Mouse (Mus musculus) neural tube, embryonic 13.5 days (tissue): ENCODE data around the gene Emc8. TPM values are rescaled to one million over a fixed set of nuclear protein-coding genes. Genes with fewer than 3 reads are reported as not detected.

Source experiments
- ATAC-seq: fragments of 200-750 bp; cut with Nextera tagmentation; 2 replicates; pipeline ENCODE4 v1.8.0; 2017; ENCODE audit warnings: low read depth, mild to moderate bottlenecking, moderate TSS enrichment, moderate library complexity
- H3K27ac ChIP-seq: fragments of 300-500 bp; sonication (generic); replicated peaks from 2 replicates; pipeline ENCODE4 v1.5.1; 2015; ENCODE audit warnings: moderate library complexity, mild to moderate bottlenecking, inconsistent platforms
- H3K27me3 ChIP-seq: fragments of 300-500 bp; sonication (generic); 2 replicates; pipeline ENCODE4 v1.6.1; 2015; ENCODE audit warnings: mild to moderate bottlenecking, inconsistent platforms
- H3K36me3 ChIP-seq: fragments of 300-500 bp; sonication (generic); 2 replicates; pipeline ENCODE4 v1.6.1; 2015; ENCODE audit warnings: mild to moderate bottlenecking, inconsistent platforms
- H3K4me1 ChIP-seq: fragments of 300-500 bp; sonication (generic); replicated peaks from 2 replicates; pipeline ENCODE4 v1.6.1; 2015; ENCODE audit warnings: inconsistent platforms
- H3K4me2 ChIP-seq: fragments of 300-500 bp; sonication (generic); 2 replicates; pipeline ENCODE4 v1.6.1; 2015; ENCODE audit warnings: inconsistent platforms, mild to moderate bottlenecking, moderate library complexity
- H3K4me3 ChIP-seq: fragments of 300-500 bp; sonication (generic); 2 replicates; pipeline ENCODE4 v1.5.1; 2015; ENCODE audit warnings: mild to moderate bottlenecking, inconsistent platforms
- H3K9ac ChIP-seq: fragments of 300-500 bp; sonication (generic); 2 replicates; pipeline ENCODE4 v1.6.1; 2015; ENCODE audit warnings: moderate library complexity, mild to moderate bottlenecking, inconsistent platforms
- H3K9me3 ChIP-seq: fragments of 300-500 bp; sonication (generic); 2 replicates; pipeline ENCODE4 v1.6.1; 2016; ENCODE audit warnings: inconsistent platforms
- WGBS: fragments of 180-500 bp; shearing (Covaris S2); methylation state at CpG from one replicate; pipeline ENCODE4 v1.1.7; 2015; 5-methylcytosine and 5-hydroxymethylcytosine counted together
- polyA plus RNA-seq: library from polyadenylated mRNA; unstranded; fragments of >200 nt; fragmentation: Nextera tagmentation; extraction: Ambion mirVana; gene quantifications from 2 replicates; pipeline ENCODE4 v1.2.1, GENCODE M21; 2015

Gene Emc8
- polyA plus RNA-seq, 1 experiment from 2014 or later, result 149 TPM

GRCm38 (mm10) chr8:120665726-120666455 lies 2.5 kb downstream of the Emc8 start:
- ATAC-seq, result no peak
- no peaks in the 10 kb centered on the region for H3K27me3 ChIP-seq
- peak overlapping the region; percentile 88; the same call in 1 of the 2 replicates for H3K9ac ChIP-seq
- peaks cover 59% of the 10 kb centered on the region for H3K4me1 ChIP-seq
- 77% methylated on average over 3 of the region's 3 CpGs for WGBS
- no peaks in the 10 kb centered on the region for H3K9me3 ChIP-seq
- H3K27ac ChIP-seq, result 0 out of 2 replicates have a peak overlapping the region, but pooled peaks have one; percentile 13
- peaks cover 13% of the 10 kb centered on the region for H3K36me3 ChIP-seq
- H3K4me2 ChIP-seq, result peak overlapping the region; percentile 93
- peak overlapping the region; percentile 95; the same call in 1 of the 2 replicates for H3K4me3 ChIP-seq

- Histone ChIP-seq H3K4me2 (no peak overlapping the region), H3K9ac (no peak overlapping the region)
- no peak for ATAC-seq
Observed at GRCm38 (mm10) chr8:120664566-120664965, 3.8 kb downstream of the Emc8 start.

GRCm38 (mm10) chr8:120657415-120657814 lies 11.0 kb downstream of the Emc8 start:
- Histone ChIP-seq H3K27ac (no peak overlapping the region), H3K4me3 (no peak overlapping the region), H3K27me3 (no peaks in the 10 kb centered on the region), H3K4me2 (no peak overlapping the region), H3K36me3 (peaks cover 72% of the 10 kb centered on the region), H3K9me3 (no peaks in the 10 kb centered on the region), H3K4me1 (no peaks in the 10 kb centered on the region), H3K9ac (no peak overlapping the region)
- 89% methylated on average over 8 of the region's 8 CpGs for WGBS
- no peak for ATAC-seq

More at GRCm38 (mm10) chr8:120664566-120664965, 3.8 kb downstream of the Emc8 start:
- H3K4me3 ChIP-seq, result no peak overlapping the region
- peaks cover 7% of the 10 kb centered on the region; the same call in 1 of the 2 replicates for H3K36me3 ChIP-seq
- peaks cover 46% of the 10 kb centered on the region for H3K4me1 ChIP-seq
- H3K27ac ChIP-seq, result no peak overlapping the region
- H3K27me3 ChIP-seq, result no peaks in the 10 kb centered on the region
- no peaks in the 10 kb centered on the region for H3K9me3 ChIP-seq
- 81% methylated on average over 6 of the region's 6 CpGs for WGBS

GRCm38 (mm10) chr8:120656322-120657052 lies 11.9 kb downstream of the Emc8 start:
- Histone ChIP-seq H3K4me3 (no peak overlapping the region), H3K27ac (no peak overlapping the region), H3K27me3 (no peaks in the 10 kb centered on the region), H3K9ac (no peak overlapping the region), H3K4me2 (no peak overlapping the region), H3K9me3 (no peaks in the 10 kb centered on the region), H3K4me1 (no peaks in the 10 kb centered on the region), H3K36me3 (peaks cover 72% of the 10 kb centered on the region)
- WGBS, result 88% methylated on average over 7 of the region's 7 CpGs
- ATAC-seq, result no peak

- H3K4me2 ChIP-seq, result no peak within 1 kb of the TSS
- 63% methylated on average over 7 of the region's 7 CpGs for WGBS
- H3K4me3 ChIP-seq, result no peak within 1 kb of the TSS
- no peak for ATAC-seq
- H3K36me3 ChIP-seq, result no peaks in the 10 kb centered on the region
- H3K9me3 ChIP-seq, result no peaks in the 10 kb centered on the region
- H3K27ac ChIP-seq, result no peak within 1 kb of the TSS
- no peak within 1 kb of the TSS for H3K9ac ChIP-seq
- no peaks in the 10 kb centered on the region; the same call in 1 of the 2 replicates for H3K4me1 ChIP-seq
- H3K27me3 ChIP-seq, result no peaks in the 10 kb centered on the region
Observed at GRCm38 (mm10) chr8:120647532-120647931, 20.8 kb downstream of the Emc8 start, which contains the start of gene 1190005I06Rik. TSS of gene 1190005I06Rik (minus strand) at chr8:120647632.

GRCm38 (mm10) chr8:120644663-120645062 lies 23.7 kb downstream of the Emc8 start:
- no peak overlapping the region for H3K4me3 ChIP-seq
- ATAC-seq, result peak; percentile 79
- no peak overlapping the region for H3K4me2 ChIP-seq
- no peak overlapping the region for H3K9ac ChIP-seq
- no peaks in the 10 kb centered on the region for H3K36me3 ChIP-seq
- H3K4me1 ChIP-seq, result no peaks in the 10 kb centered on the region; the same call in 1 of the 2 replicates
- H3K9me3 ChIP-seq, result no peaks in the 10 kb centered on the region
- H3K27ac ChIP-seq, result peak overlapping the region; percentile 54; the same call in 1 of the 2 replicates
- WGBS, result 77% methylated on average over 7 of the region's 7 CpGs
- no peaks in the 10 kb centered on the region for H3K27me3 ChIP-seq

GRCm38 (mm10) chr8:120642031-120642662 lies 26.2 kb downstream of the Emc8 start:
- 87% methylated on average over 10 of the region's 10 CpGs for WGBS
- no peak for ATAC-seq
- no peak overlapping the region for H3K4me2 ChIP-seq
- no peaks in the 10 kb centered on the region; the same call in 1 of the 2 replicates for H3K4me1 ChIP-seq
- H3K4me3 ChIP-seq, result no peak overlapping the region
- H3K27me3 ChIP-seq, result no peaks in the 10 kb centered on the region
- H3K27ac ChIP-seq, result no peak overlapping the region
- H3K9me3 ChIP-seq, result no peaks in the 10 kb centered on the region
- H3K9ac ChIP-seq, result no peak overlapping the region
- no peaks in the 10 kb centered on the region for H3K36me3 ChIP-seq

GRCm38 (mm10) chr8:120641245-120641644 lies 27.1 kb downstream of the Emc8 start:
- Histone ChIP-seq H3K9me3 (no peaks in the 10 kb centered on the region), H3K9ac (no peak overlapping the region), H3K27ac (no peak overlapping the region), H3K36me3 (no peaks in the 10 kb centered on the region), H3K4me3 (no peak overlapping the region), H3K4me1 (no peaks in the 10 kb centered on the region; the same call in 1 of the 2 replicates), H3K4me2 (no peak overlapping the region), H3K27me3 (peaks cover 2% of the 10 kb centered on the region; the same call in 1 of the 2 replicates)
- 54% methylated on average over 8 of the region's 8 CpGs for WGBS
- no peak for ATAC-seq

- H3K36me3 ChIP-seq, result no peaks in the 10 kb centered on the region
- no peak overlapping the region; the same call in 1 of the 2 replicates for H3K27ac ChIP-seq
- peaks cover 19% of the 10 kb centered on the region for H3K4me1 ChIP-seq
- H3K9ac ChIP-seq, result peak overlapping the region; percentile 77
- under 1% methylated on average over 29 of the region's 42 CpGs for WGBS
- peaks cover 42% of the 10 kb centered on the region for H3K27me3 ChIP-seq
- H3K4me3 ChIP-seq, result peak overlapping the region; percentile 59
- ATAC-seq, result peak; percentile 28; the same call in 1 of the 2 replicates
- peak overlapping the region; percentile 94 for H3K4me2 ChIP-seq
- no peaks in the 10 kb centered on the region for H3K9me3 ChIP-seq
Observed at GRCm38 (mm10) chr8:120634329-120634839, 34.0 kb downstream of the Emc8 start.

GRCm38 (mm10) chr8:120633665-120634271 lies 34.6 kb downstream of the Emc8 start:
- H3K36me3 ChIP-seq, result no peaks in the 10 kb centered on the region
- peak overlapping the region; percentile 94 for H3K4me2 ChIP-seq
- ATAC-seq, result peak; percentile 49
- peaks cover 19% of the 10 kb centered on the region for H3K4me1 ChIP-seq
- H3K27me3 ChIP-seq, result peaks cover 42% of the 10 kb centered on the region
- H3K9me3 ChIP-seq, result no peaks in the 10 kb centered on the region
- WGBS, result under 1% methylated on average over 44 of the region's 44 CpGs
- H3K27ac ChIP-seq, result no peak overlapping the region; the same call in 1 of the 2 replicates
- H3K9ac ChIP-seq, result peak overlapping the region; percentile 77
- H3K4me3 ChIP-seq, result peak overlapping the region; percentile 59

GRCm38 (mm10) chr8:120632969-120633664 lies 35.3 kb downstream of the Emc8 start:
- Histone ChIP-seq H3K4me3 (peak overlapping the region; percentile 59), H3K4me1 (peaks cover 19% of the 10 kb centered on the region), H3K9me3 (no peaks in the 10 kb centered on the region), H3K27ac (no peak overlapping the region; the same call in 1 of the 2 replicates), H3K9ac (peak overlapping the region; percentile 77; the same call in 1 of the 2 replicates), H3K27me3 (peaks cover 42% of the 10 kb centered on the region), H3K4me2 (peak overlapping the region; percentile 94), H3K36me3 (no peaks in the 10 kb centered on the region)
- WGBS, result 25% methylated on average over 17 of the region's 17 CpGs
- ATAC-seq, result peak; percentile 7; the same call in 1 of the 2 replicates
